Mouse (Mus musculus) CD4-positive helper T cell, adult 2 months (primary cell): ENCODE measurements around the gene Nfatc2.

ENCODE experiments used
- DNase-seq: peaks from one replicate; pipeline ENCODE4 v3.0.0-alpha.2; 2012; ENCODE audit warnings: low read depth, missing footprints, low spot score

The Nfatc2 gene

DNA sequence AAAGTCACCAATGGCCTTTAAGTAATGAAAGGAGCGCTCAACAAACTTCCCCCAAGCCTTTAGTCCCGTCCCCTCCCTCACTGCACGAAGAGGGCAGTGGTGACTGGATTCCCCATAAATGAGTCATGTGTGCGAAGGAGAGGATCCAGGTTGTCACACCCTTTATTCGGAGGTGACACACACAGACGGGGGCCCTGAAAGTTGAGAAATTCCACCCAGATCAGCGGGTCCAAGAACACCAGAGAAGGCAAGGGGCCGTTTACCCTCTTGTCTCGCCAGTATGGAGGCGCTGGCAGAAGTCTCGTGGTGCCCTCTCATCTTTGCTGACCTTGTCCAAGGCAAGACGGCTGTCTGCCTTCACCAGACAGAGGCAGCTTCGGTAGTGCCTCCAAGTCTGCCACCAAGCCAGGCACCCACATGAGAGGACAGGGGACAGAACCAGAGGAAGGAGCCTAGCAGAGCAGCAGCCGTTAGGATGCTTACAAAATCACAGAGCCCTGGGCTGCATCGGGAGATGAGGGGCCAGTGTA, 21.8 kb downstream of the Nfatc2 start:
- DNase-seq: peak; percentile 44

GRCm38 (mm10) chr2:168579109-168579508, 22.3 kb downstream of the Nfatc2 start:
- DNase-seq: no peak

DNA sequence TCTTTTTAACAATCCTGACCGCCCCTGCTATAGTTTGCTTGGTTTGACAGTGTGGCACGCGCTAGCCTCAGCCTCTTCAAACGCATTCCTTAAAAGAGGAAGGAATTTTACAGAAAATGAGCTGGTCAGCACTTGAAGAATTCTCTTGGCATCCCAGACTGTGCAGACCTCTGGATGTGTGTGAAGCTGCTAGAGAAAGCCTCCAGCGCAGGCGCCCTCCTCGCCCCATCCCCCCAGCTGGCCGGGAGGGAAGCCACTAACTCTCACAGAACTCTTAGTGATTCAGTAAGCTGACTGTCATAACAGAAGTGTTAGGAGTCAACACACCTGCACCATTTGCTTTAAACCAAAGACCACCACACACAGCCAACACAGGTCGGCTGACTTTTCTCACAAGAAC, 23.3 kb downstream of the Nfatc2 start:
- DNase-seq: no peak

- peak; percentile 61 for DNase-seq
These were observed 24.1 kb downstream of the Nfatc2 start for GRCm38 (mm10) chr2:168577381-168577780.

DNA sequence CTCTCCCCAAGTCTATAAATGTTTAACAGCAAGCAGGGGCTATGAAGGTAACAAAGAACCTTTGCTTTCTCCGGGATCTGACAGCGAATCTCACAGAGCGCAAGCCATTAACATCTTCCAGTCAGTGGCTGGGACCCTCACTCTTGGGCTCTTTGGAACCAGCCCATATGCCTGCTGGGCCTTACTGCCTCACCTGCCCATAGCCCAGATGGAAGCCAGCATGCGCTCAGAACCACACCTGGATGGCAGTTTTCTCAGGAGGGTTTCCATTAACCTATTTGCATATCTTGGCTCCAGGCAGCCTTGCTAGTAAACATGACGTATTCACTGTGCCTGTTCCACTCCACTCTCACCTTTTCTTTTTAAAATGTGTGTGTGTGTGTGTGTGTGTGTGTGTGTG, 25.6 kb downstream of the Nfatc2 start:
- DNase-seq: no peak

DNA sequence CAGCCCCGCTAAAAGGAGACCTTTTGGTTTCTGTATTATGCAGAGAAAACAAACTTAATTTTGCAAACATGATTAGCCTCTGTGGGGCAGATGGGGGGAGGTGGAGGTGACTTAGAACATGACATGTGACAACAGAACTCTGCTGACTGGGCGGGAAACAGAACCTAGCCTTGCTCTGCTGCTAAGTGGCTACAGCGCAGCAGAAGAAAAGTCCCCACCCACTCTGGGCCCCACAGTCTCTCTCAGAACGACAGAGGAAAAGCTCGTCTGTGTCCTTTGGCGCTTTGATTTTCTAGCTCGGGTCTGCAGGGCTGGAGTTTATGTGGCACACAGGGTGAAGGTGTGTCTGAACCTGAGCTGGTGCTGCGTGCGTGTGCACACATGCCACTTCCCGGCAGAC, 26.5 kb downstream of the Nfatc2 start:
- DNase-seq: peak; percentile 89

DNA sequence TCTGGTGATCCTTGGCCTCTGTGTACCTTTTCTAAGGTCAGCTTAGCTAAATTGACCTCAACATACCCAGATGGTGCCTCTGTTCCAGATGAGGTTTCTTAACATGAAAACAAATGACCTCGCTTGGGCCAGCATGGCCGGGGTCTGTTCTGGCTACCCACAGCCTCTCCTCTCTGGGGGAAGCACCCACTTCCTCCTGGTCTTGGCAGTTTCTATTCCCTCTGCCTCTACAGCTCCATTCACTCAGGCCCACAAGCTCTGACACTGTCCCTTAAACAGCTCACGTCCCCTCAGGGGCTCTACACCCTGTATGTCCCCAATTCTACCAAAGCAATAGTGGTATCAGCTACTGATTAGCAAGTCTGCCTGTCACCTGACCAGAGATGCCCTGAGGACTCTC, 27.6 kb downstream of the Nfatc2 start:
- DNase-seq: no peak

DNA sequence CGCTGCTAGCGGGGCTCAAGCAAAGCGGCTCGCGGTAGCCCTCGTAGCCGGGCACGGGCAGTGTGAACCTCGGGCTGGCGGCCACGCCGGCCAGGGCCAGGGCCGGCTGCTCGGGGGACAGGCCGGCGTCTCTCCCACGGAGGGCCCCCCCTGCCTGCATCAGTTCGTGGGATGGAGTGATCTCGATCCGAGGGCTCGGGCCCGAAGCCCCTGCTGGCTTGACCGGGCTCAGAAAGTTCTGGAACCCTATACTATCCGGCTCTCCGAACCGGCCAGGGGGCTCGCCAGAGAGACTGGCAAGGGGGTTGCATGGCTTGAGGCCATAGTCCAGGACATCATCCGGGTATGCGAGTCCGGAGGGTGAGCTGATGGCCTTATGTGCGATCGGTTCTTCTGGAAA, 30.2 kb downstream of the Nfatc2 start:
- no peak for DNase-seq

GRCm38 (mm10) chr2:168565538-168566253, 35.8 kb downstream of the Nfatc2 start:
- no peak for DNase-seq

DNA sequence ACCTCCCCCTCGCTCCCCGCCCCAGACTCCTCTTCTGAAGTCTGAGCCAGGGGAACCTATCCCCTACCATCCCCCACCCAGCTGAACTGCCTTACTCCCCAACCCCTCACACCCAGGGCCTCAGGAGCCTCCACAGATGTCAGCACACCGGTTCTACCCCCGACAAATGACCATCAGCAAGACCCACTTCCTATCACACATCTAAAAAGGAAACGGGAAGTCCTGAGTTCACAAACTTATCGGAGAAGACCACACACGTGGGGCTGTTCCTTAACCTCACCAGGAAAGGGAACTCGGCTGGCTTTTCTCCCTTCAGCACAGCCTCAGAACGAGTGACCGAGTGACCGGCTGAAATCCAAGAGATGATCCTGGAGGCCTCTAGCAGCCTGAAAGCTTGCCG, 38.3 kb downstream of the Nfatc2 start:
- DNase-seq: no peak

DNA sequence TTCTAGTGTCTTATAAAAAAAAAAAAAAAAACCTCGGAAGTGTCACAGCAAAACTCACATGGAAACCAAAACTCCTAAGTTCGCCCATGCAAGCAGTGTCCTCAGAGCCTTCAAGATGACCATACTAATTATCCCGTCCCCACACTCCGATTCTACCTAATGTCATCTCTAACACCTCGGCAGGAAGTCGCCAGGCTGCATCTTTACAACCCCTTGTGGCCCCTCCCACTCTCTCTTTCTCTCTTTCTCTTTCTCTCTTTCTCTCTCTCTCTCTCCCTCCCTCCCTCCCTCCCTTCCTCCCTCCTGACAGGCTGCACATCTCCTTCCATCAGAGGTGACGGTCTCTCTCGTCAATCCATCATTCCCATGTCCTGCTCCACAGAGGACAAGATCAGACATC, 44.4 kb downstream of the Nfatc2 start:
- DNase-seq: peak; percentile 55

- DNase-seq: peak; percentile 61
These were observed 45.4 kb downstream of the Nfatc2 start for GRCm38 (mm10) chr2:168555897-168556670.

DNA sequence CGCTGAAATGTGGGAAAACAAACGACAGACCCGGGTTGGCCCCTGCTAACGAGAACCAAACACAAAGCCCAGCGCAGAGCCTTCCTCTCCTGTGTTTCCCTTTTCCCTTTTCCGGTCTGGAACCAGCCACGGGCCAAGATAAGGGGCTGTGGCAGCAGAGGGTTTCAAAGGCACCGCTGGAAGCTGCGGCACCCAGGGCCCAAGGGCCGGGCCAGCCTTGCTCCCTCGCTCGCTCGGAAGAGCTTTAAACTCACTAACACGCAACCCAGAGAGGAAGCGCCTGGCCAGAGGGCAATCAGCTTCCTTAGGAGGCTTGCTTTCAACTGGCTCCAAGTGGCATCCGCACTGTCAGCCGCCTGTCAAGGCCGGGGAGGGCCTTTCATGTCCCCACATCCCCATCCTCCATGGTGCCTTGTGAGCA, 47.9 kb downstream of the Nfatc2 start:
- DNase-seq: peak; percentile 30

DNA sequence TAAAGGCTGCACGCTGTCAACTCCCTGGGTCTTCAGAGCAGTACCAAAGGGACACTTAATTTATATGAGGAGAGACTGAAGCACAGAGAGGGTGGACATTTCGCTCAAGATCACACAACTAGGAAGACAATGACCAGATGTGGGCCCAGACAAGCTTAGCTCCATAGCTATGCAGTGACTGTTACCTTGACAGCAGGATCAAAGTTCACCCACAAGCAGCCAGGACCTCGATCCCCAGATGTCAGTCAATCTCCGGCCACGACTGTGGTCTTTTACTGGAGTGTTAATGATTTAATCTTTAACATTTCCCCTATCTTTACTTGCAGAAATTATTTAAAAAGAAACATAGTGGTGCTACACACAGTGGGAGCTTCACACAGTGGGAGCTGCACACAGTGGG, 49.1 kb downstream of the Nfatc2 start:
- DNase-seq: no peak

DNA sequence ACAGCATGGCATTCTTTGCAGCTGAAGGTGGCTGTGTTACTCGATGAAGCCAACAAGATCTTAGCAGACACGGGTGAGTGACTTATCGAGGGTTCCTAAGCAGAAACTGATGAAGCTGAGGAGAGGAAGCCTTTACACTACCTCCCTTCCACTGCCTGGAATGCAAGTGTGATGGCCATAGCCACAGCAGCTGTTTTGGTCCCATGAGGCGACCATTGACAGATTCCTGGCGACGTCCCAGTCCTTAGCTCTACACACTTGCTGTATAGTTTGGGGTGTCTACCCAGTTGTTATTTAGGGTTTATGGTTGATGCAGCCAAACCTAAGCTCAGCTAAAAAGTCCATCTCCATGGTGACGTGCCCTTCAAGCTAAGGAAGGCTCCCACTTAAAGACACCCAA, 50.2 kb downstream of the Nfatc2 start:
- DNase-seq: no peak

DNA sequence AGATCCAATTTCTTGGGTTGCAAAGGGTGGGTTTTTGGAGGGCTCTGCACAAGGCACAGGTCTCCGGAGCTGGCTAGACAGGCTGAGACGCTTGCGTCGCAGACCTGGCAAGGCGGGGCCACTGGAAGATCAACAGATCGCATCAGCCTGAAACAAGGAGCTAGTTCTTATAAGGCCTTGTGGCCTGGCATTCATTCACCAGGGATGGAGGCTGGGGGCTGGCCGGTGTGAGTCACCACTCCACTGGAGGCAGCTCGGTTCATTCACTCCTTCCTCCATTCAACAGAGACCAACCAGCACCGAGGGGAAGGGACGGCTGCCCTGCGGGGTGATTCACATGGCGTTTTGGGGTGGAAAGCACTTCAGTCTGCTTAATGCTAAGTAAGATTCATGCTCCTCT, 52.1 kb downstream of the Nfatc2 start:
- no peak for DNase-seq

GRCm38 (mm10) chr2:168548008-168548407, 53.4 kb downstream of the Nfatc2 start:
- no peak for DNase-seq

- no peak for DNase-seq
These were observed 55.4 kb downstream of the Nfatc2 start for GRCm38 (mm10) chr2:168545901-168546557.

DNA sequence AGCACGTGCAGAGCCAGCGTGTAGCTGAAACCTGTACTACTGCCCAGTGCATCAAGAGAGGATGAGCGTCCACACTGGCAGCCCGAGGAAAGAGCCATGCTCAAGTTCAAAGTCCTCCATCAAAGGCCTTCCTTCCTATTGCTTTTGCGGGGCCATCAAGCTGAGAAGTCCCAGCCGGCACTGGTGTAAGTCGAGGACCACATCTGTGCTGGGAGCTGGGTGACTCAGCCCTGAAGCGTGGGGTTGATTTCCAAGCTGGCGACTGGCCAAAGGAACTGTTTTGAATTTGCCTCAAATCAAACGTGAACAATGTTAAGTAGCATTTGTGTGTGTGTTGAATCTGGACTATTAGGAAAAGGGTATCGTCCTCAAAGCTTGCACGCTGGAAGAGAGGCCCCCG, 57.4 kb downstream of the Nfatc2 start:
- DNase-seq: no peak

GRCm38 (mm10) chr2:168543026-168543425, 58.4 kb downstream of the Nfatc2 start:
- DNase-seq: no peak

GRCm38 (mm10) chr2:168541223-168541622, 60.2 kb downstream of the Nfatc2 start:
- no peak for DNase-seq

GRCm38 (mm10) chr2:168539594-168540222, 61.7 kb downstream of the Nfatc2 start:
- DNase-seq: peak; percentile 42
